Mouse (Mus musculus) stomach, embryonic 15.5 days (tissue): ENCODE data around the gene Ube2e2. TPM values are rescaled to one million over a fixed set of nuclear protein-coding genes. Genes with fewer than 3 reads are reported as not detected.

Experiments used
- ATAC-seq: fragments of 200-750 bp; cut with Nextera tagmentation; 2 replicates; pipeline ENCODE4 v1.8.0; 2017; ENCODE audit warnings: low read depth, moderate number of reproducible peaks, moderate TSS enrichment; ENCODE audit not compliant: insufficient read depth, low FRiP score
- H3K27ac ChIP-seq: fragments of 300-500 bp; sonication (generic); 2 replicates; pipeline ENCODE4 v1.5.1; 2015; ENCODE audit warnings: mild to moderate bottlenecking, inconsistent platforms
- H3K27me3 ChIP-seq: fragments of 300-500 bp; sonication (generic); replicated peaks from 2 replicates; pipeline ENCODE4 v1.6.1; 2015; ENCODE audit warnings: inconsistent platforms
- H3K36me3 ChIP-seq: fragments of 300-500 bp; sonication (generic); 2 replicates; pipeline ENCODE4 v1.6.1; 2015; ENCODE audit warnings: inconsistent platforms
- H3K4me1 ChIP-seq: fragments of 300-500 bp; sonication (generic); 2 replicates; pipeline ENCODE4 v1.6.1; 2015; ENCODE audit warnings: inconsistent platforms
- H3K4me2 ChIP-seq: fragments of 300-500 bp; sonication (generic); 2 replicates; pipeline ENCODE4 v1.6.1; 2015; ENCODE audit warnings: mild to moderate bottlenecking, inconsistent platforms
- H3K4me3 ChIP-seq: fragments of 300-500 bp; sonication (generic); replicated peaks from 2 replicates; pipeline ENCODE4 v1.5.1; 2015; ENCODE audit warnings: inconsistent platforms
- H3K9ac ChIP-seq: fragments of 300-500 bp; sonication (generic); 2 replicates; pipeline ENCODE4 v1.6.1; 2015; ENCODE audit warnings: inconsistent platforms
- H3K9me3 ChIP-seq: fragments of 300-500 bp; sonication (generic); 2 replicates; pipeline ENCODE4 v1.6.1; 2016; ENCODE audit warnings: inconsistent platforms
- WGBS: fragments of 180-500 bp; shearing (Covaris S2); methylation state at CpG from one replicate; pipeline ENCODE4 v1.1.7; 2015; 5-methylcytosine and 5-hydroxymethylcytosine counted together
- polyA plus RNA-seq: library from polyadenylated mRNA; unstranded; fragments of >200 nt; fragmentation: Nextera tagmentation; extraction: Ambion mirVana; gene quantifications from 2 replicates; pipeline ENCODE4 v1.2.1, GENCODE M21; 2015

Gene Ube2e2
- polyA plus RNA-seq, 1 experiment from 2014 or later = 66.4 TPM

DNA sequence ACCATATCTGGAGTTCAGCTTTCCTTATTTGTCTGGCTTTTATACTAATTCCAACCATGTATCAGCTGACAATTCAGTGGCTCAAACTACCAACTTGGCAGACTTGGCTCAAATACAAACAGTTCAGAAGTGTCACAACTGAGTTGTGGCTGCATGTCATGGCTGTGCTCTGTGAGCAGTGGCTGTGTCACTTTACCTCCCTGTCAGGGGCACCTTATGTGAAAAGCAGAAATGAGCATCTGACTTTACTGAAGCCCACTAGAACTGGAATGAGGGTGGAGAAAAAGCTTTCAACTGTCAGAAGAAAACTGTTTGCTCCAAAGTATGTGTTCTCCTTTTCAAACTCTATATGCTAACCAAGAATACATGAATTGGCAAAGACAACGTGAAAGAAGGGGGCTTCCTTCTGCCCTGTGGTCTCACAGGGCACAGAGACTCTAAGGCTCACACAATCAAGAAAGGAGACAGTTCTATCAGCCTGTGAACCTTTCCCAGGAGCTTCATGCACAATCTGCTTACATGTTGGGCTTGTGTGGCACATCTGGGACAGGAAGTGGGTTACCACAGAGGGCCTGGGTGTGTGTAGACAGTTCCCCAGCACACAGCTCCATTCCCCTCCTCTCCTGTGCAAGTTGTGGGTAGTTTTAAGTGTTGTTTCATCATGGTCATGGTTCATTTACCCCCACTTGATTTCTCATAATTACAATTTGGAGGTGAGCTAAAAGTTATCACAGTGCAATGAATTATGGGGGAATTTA lies 228.6 kb downstream of the Ube2e2 start:
- 61% methylated on average over 1 of the region's 1 CpGs for WGBS
- no peak for ATAC-seq
- Histone ChIP-seq H3K4me3 (no peak overlapping the region), H3K27me3 (no peaks in the 10 kb centered on the region), H3K9ac (no peak overlapping the region), H3K9me3 (no peaks in the 10 kb centered on the region), H3K27ac (no peak overlapping the region), H3K36me3 (no peaks in the 10 kb centered on the region), H3K4me2 (no peak overlapping the region), H3K4me1 (no peaks in the 10 kb centered on the region)

- Histone ChIP-seq H3K4me3 (no peak overlapping the region), H3K4me2 (no peak overlapping the region), H3K9me3 (no peaks in the 10 kb centered on the region), H3K4me1 (no peaks in the 10 kb centered on the region), H3K27me3 (no peaks in the 10 kb centered on the region), H3K36me3 (no peaks in the 10 kb centered on the region), H3K27ac (no peak overlapping the region), H3K9ac (no peak overlapping the region)
- ATAC-seq = no peak
- 77% methylated on average over 2 of the region's 2 CpGs for WGBS
Observed at GRCm38 (mm10) chr14:18663666-18664065, 230.4 kb downstream of the Ube2e2 start.

- Histone ChIP-seq H3K27me3 (no peaks in the 10 kb centered on the region), H3K9ac (no peak overlapping the region), H3K36me3 (no peaks in the 10 kb centered on the region), H3K9me3 (no peaks in the 10 kb centered on the region), H3K4me3 (no peak overlapping the region), H3K4me2 (no peak overlapping the region), H3K4me1 (no peaks in the 10 kb centered on the region), H3K27ac (no peak overlapping the region)
- no peak for ATAC-seq
- WGBS = 57% methylated on average over 4 of the region's 4 CpGs
Observed at GRCm38 (mm10) chr14:18657777-18658753, 236.0 kb downstream of the Ube2e2 start.

DNA sequence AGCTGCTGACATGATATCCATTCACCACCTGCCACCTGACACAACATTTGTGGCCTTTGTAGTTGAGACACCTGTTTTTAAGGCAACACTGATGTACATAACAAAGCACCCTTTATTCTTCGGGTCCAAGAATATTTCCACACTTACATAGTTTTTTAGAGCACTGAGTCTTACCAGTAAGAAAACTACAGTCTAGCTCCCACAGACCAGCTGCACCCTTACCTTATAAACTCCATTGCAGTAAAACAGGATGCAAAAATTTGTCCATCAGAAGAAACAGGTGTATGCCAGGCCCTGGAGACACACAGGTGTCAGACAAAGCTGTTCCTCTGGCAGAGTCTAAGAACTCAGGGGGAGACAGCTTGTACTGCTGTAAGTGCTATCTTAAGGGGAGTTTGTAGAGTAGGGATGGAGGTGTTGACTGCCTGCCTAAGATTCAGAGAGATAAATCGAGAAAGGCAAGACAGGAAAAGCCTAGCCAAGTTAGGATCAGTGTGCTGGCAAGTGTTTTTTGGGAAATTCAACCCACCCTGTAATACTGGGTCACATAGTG lies 244.9 kb downstream of the Ube2e2 start:
- H3K4me3 ChIP-seq = no peak overlapping the region
- 73% methylated on average over 2 of the region's 2 CpGs for WGBS
- H3K9me3 ChIP-seq = no peaks in the 10 kb centered on the region
- no peaks in the 10 kb centered on the region for H3K36me3 ChIP-seq
- H3K4me1 ChIP-seq = no peaks in the 10 kb centered on the region
- no peak for ATAC-seq
- no peak overlapping the region for H3K4me2 ChIP-seq
- H3K27ac ChIP-seq = no peak overlapping the region
- no peaks in the 10 kb centered on the region for H3K27me3 ChIP-seq
- no peak overlapping the region for H3K9ac ChIP-seq

DNA sequence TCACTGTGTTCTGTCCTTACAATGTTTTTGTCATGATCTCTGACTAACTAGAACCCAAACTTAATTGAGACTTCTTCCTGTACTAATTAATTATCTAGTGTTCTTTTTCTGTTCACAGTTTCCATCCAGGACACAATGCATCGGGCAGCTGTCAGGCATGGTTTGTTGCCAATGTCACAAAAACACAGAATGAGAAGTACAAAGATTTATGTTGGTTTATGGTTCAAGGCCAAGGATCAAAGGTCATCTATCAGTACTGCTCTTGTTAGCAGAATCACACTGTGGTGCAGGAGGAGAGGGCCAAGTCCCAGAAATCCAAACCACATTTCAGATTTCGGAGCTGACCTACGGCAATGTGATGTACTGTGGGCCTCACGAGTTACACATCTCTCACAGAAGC lies 252.4 kb downstream of the Ube2e2 start:
- no peaks in the 10 kb centered on the region for H3K27me3 ChIP-seq
- H3K4me2 ChIP-seq = no peak overlapping the region
- H3K9me3 ChIP-seq = no peaks in the 10 kb centered on the region
- H3K36me3 ChIP-seq = no peaks in the 10 kb centered on the region
- 83% methylated on average over 4 of the region's 4 CpGs for WGBS
- ATAC-seq = no peak
- no peak overlapping the region for H3K4me3 ChIP-seq
- no peaks in the 10 kb centered on the region for H3K4me1 ChIP-seq
- H3K9ac ChIP-seq = no peak overlapping the region
- no peak overlapping the region for H3K27ac ChIP-seq

DNA sequence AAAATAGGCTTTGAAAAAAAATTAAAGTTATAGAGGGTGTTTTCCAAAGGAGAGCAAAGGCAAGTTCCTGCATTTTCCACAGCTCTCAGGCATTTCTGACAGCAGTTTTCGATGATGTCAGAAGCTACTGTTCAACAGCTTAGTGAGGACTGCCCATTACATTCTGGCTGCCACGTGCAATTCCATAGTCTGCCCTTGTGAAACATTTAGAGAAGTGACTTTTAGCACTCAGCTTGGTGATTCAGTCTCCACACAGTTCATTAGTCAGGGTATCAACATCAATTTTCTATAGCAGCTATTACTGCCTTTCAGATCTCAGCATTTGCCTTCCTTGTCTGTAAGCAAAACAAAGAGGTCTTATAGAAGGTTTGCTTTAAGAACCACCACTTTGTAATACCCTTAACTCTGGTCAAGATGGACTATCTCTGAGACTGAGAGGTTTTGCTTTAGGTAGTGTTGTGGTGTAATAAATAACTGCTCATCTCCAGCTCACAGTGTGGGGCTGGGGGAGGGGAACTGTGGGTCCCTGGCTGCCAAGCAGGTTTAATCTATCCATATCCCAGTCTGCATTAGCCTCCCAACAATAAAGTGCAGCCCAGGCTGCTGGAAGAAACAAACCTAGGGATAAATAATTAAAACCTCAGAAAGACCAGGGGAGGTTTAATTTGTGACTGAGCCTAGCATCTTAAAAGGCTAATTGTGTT lies 255.2 kb downstream of the Ube2e2 start:
- H3K4me3 ChIP-seq = no peak overlapping the region
- H3K36me3 ChIP-seq = no peaks in the 10 kb centered on the region
- H3K9ac ChIP-seq = no peak overlapping the region
- no peak for ATAC-seq
- H3K27ac ChIP-seq = no peak overlapping the region
- 63% methylated on average over 2 of the region's 2 CpGs for WGBS
- no peak overlapping the region for H3K4me2 ChIP-seq
- no peaks in the 10 kb centered on the region for H3K4me1 ChIP-seq
- no peaks in the 10 kb centered on the region for H3K27me3 ChIP-seq
- no peaks in the 10 kb centered on the region for H3K9me3 ChIP-seq

- no peak for ATAC-seq
- no peaks in the 10 kb centered on the region for H3K36me3 ChIP-seq
- no peak overlapping the region for H3K4me3 ChIP-seq
Observed at GRCm38 (mm10) chr14:18637739-18638138, 256.3 kb downstream of the Ube2e2 start.

DNA sequence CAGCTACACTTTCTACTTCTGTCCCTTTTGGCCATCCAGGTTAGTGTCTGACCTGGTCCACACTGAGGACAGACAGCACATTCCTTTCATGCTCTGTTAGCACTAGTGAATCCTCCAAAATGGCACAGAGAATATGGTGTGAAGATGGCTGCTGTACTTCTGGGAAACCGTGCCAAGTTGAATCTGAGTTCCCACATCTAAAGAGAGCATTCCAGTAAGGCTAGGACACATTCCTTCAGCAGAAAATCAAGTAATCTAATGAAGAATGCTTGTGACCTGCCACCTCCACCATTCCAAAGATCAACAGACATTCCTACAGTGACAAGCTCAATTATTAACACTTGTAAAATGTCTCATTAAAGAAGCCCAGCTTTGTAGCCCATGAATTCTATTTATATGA lies 265.9 kb downstream of the Ube2e2 start:
- Histone ChIP-seq H3K27me3 (no peaks in the 10 kb centered on the region), H3K9ac (no peak overlapping the region), H3K4me3 (no peak overlapping the region), H3K36me3 (no peaks in the 10 kb centered on the region), H3K9me3 (no peaks in the 10 kb centered on the region), H3K27ac (no peak overlapping the region), H3K4me2 (no peak overlapping the region), H3K4me1 (no peaks in the 10 kb centered on the region)
- no peak for ATAC-seq
- WGBS = 76% methylated on average over 1 of the region's 1 CpGs

More at GRCm38 (mm10) chr14:18637739-18638138, 256.3 kb downstream of the Ube2e2 start:
- WGBS = 89% methylated on average over 1 of the region's 1 CpGs
- no peak overlapping the region for H3K4me2 ChIP-seq
- no peaks in the 10 kb centered on the region for H3K27me3 ChIP-seq
- no peak overlapping the region for H3K9ac ChIP-seq
- no peak overlapping the region for H3K27ac ChIP-seq
- no peaks in the 10 kb centered on the region for H3K9me3 ChIP-seq
- H3K4me1 ChIP-seq = no peaks in the 10 kb centered on the region

GRCm38 (mm10) chr14:18618603-18619002 lies 275.5 kb downstream of the Ube2e2 start:
- no peaks in the 10 kb centered on the region for H3K9me3 ChIP-seq
- H3K9ac ChIP-seq = no peak overlapping the region
- ATAC-seq = no peak
- no peaks in the 10 kb centered on the region for H3K4me1 ChIP-seq
- no peak overlapping the region for H3K27ac ChIP-seq
- no peaks in the 10 kb centered on the region for H3K27me3 ChIP-seq
- no peak overlapping the region for H3K4me3 ChIP-seq
- H3K4me2 ChIP-seq = no peak overlapping the region
- no peaks in the 10 kb centered on the region for H3K36me3 ChIP-seq
- 69% methylated on average over 2 of the region's 2 CpGs for WGBS

DNA sequence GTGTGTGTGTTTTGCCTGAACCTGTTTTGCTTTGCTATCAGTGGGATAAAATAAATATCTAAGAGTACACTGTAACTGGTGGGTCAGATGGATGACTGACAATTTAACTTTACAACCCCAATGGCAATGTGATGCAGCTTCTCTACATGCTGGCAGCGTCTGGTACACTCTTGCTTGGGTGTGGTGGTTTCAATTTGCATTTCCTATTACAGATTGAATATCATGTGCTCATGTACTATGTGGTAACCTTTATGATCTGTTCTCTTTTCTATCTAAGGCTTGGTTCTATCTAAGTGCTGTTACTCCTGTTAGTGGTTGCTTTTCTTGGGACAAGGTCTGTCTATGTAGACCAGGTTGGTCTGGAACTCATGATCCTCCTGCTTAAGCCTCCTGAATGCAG lies 292.1 kb downstream of the Ube2e2 start:
- Histone ChIP-seq H3K27ac (no peak overlapping the region), H3K4me1 (no peaks in the 10 kb centered on the region), H3K27me3 (no peaks in the 10 kb centered on the region), H3K9ac (no peak overlapping the region), H3K9me3 (no peaks in the 10 kb centered on the region), H3K4me3 (no peak overlapping the region), H3K36me3 (no peaks in the 10 kb centered on the region), H3K4me2 (no peak overlapping the region)
- ATAC-seq = no peak
- 69% methylated on average over 1 of the region's 1 CpGs for WGBS

DNA sequence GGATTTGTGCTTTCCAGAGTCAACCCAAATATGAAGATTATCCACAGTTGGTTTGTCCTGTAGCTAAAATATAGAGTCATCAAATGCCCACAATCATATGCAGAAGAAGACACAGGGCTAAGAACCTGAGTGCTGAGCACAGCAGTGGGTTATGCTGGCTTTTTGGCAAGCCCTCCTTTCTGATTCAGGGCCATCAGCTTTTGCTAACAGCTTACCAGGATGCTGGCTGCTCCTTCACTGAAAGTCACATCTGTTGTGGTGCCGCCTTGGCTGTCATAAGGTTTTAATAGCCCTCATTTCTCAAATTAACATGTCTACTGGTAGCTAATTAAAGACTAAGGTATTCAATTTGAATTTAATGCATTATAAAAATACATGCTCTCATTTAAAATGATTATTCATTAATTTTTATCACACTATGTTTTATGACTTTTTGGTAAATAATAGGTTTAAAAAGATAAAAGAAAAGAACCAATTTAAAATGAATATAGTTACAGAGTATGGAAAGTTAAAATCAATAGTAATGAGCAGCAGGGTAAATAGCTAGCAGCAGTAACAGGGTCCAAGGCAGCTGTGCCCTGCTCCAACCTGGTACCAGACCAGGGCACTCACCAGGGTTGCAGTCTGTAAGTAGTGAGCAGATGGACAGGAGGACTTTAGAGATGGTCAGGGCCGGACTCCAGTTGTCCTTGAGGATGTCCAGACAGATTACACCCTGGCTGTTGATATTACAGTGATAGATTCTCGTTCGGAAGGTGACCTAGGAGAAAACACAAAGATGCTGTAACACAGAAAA lies 307.6 kb downstream of the Ube2e2 start:
- Histone ChIP-seq H3K36me3 (no peaks in the 10 kb centered on the region; the same call in 1 of the 2 replicates), H3K4me1 (no peaks in the 10 kb centered on the region), H3K9ac (no peak overlapping the region), H3K4me3 (no peak overlapping the region), H3K4me2 (no peak overlapping the region), H3K9me3 (no peaks in the 10 kb centered on the region), H3K27ac (no peak overlapping the region), H3K27me3 (no peaks in the 10 kb centered on the region)
- ATAC-seq = no peak
- 79% methylated on average over 4 of the region's 4 CpGs for WGBS
